Mouse (Mus musculus) CH12.LX (cell line): ENCODE results near the gene Nme1.

Experiments
- CTCF ChIP-seq, 2 experiments: IDR thresholded peaks in 1 of 2; conservative IDR thresholded peaks in 1 of 2; 2 replicates each; pipeline ENCODE4 v1.5.1; 2011 to 2012; ENCODE audit warnings: low read depth in 2 of 2, low read length in 2 of 2, improper control_type of control experiment in 1 of 2, inconsistent platforms in 1 of 2, mild to moderate bottlenecking in 1 of 2, moderate library complexity in 1 of 2
- EP300 ChIP-seq: IDR thresholded peaks from 2 replicates; pipeline ENCODE4 v1.6.1; 2011; ENCODE audit warnings: low read length, improper control_type of control experiment
- HCFC1 ChIP-seq: IDR thresholded peaks from 2 replicates; pipeline ENCODE4 v1.6.1; 2012; ENCODE audit warnings: low read depth, mild to moderate bottlenecking, inconsistent platforms, low read length, improper control_type of control experiment
- IRF4 ChIP-seq: IDR thresholded peaks from 2 replicates; pipeline ENCODE4 v1.6.1; 2014; ENCODE audit warnings: low read depth, mild to moderate bottlenecking, inconsistent platforms, low read length, improper control_type of control experiment
- KAT2A ChIP-seq: IDR thresholded peaks from 2 replicates; pipeline ENCODE4 v1.6.1; 2012; ENCODE audit warnings: low read length, improper control_type of control experiment, inconsistent platforms; ENCODE audit not compliant: insufficient replicate concordance
- MAFK ChIP-seq: IDR thresholded peaks from 2 replicates; pipeline ENCODE4 v1.6.1; 2011; ENCODE audit warnings: low read length, improper control_type of control experiment; ENCODE audit not compliant: insufficient replicate concordance
- MAX ChIP-seq: IDR thresholded peaks from 2 replicates; pipeline ENCODE4 v1.6.1; 2011; ENCODE audit warnings: low read length, improper control_type of control experiment
- MXI1 ChIP-seq: IDR thresholded peaks from 2 replicates; pipeline ENCODE4 v1.6.1; 2011; ENCODE audit warnings: mild to moderate bottlenecking, low read depth, low read length, improper control_type of control experiment
- MYC ChIP-seq: IDR thresholded peaks from 2 replicates; pipeline ENCODE4 v1.6.1; 2011; ENCODE audit warnings: low read depth, mild to moderate bottlenecking, improper control_type of control experiment, low read length
- POLR2A ChIP-seq: IDR thresholded peaks from 2 replicates; pipeline ENCODE4 v1.6.1; 2011; ENCODE audit warnings: low read depth, mild to moderate bottlenecking, improper control_type of control experiment, low read length
- SMC3 ChIP-seq: IDR thresholded peaks from 2 replicates; pipeline ENCODE4 v1.6.1; 2011; ENCODE audit warnings: low read depth, low read length, improper control_type of control experiment

GRCm38 (mm10) chr11:93961482-93961881, 6.8 kb downstream of the Nme1 start:
- TF ChIP-seq POLR2A, result no peak
- no peak for TF ChIP-seq CTCF (conservative IDR thresholded peaks at IDR 0.05 in 1 of 2, IDR thresholded peaks at IDR 0.05 in 1 of 2; ENCODE audit: low read depth in 2 of 2, low read length in 2 of 2)
- no peak for TF ChIP-seq HCFC1
- TF ChIP-seq KAT2A, result no peak
- no peak for TF ChIP-seq MAX
- no peak for TF ChIP-seq MAFK
- TF ChIP-seq MXI1, result no peak
- no peak for TF ChIP-seq EP300
- TF ChIP-seq SMC3, result no peak
- no peak for TF ChIP-seq MYC
- TF ChIP-seq IRF4, result no peak
